Mouse (Mus musculus) midbrain, embryonic 12.5 days (tissue): ENCODE data around the gene Phf7. TPM values are rescaled to one million over a fixed set of nuclear protein-coding genes. Genes with fewer than 3 reads are reported as not detected.
A peak's percentile ranks its signal among the peaks of the same experiment; 100 is the strongest.

Source experiments
- ATAC-seq: fragments of 200-750 bp; cut with Nextera tagmentation; 2 replicates; pipeline ENCODE4 v1.8.0; 2017; ENCODE audit warnings: low read depth, moderate TSS enrichment, moderate library complexity; ENCODE audit not compliant: low FRiP score
- H3K27ac ChIP-seq: fragments of 300-500 bp; sonication (generic); replicated peaks from 2 replicates; pipeline ENCODE4 v1.5.1; 2016; ENCODE audit warnings: mild to moderate bottlenecking
- H3K27me3 ChIP-seq: fragments of 300-500 bp; sonication (generic); 2 replicates; pipeline ENCODE4 v1.6.1; 2016; ENCODE audit warnings: mild to moderate bottlenecking
- H3K36me3 ChIP-seq: fragments of 300-500 bp; sonication (generic); 2 replicates; pipeline ENCODE4 v1.6.1; 2016
- H3K4me1 ChIP-seq: fragments of 300-500 bp; sonication (generic); 2 replicates; pipeline ENCODE4 v1.6.1; 2016
- H3K4me2 ChIP-seq: fragments of 300-500 bp; sonication (generic); replicated peaks from 2 replicates; pipeline ENCODE4 v1.6.1; 2016; ENCODE audit warnings: mild to moderate bottlenecking, moderate library complexity
- H3K4me3 ChIP-seq: fragments of 300-500 bp; sonication (generic); 2 replicates; pipeline ENCODE4 v1.5.1; 2016; ENCODE audit warnings: mild to moderate bottlenecking
- H3K9ac ChIP-seq: fragments of 300-500 bp; sonication (generic); replicated peaks from 2 replicates; pipeline ENCODE4 v1.6.1; 2016; ENCODE audit warnings: mild to moderate bottlenecking, moderate library complexity
- H3K9me3 ChIP-seq: fragments of 300-500 bp; sonication (generic); 2 replicates; pipeline ENCODE4 v1.6.1; 2016; ENCODE audit warnings: mild to moderate bottlenecking
- WGBS: fragments of 180-500 bp; shearing (Covaris S2); methylation state at CpG from one replicate; pipeline ENCODE4 v1.1.7; 2016; 5-methylcytosine and 5-hydroxymethylcytosine counted together
- polyA plus RNA-seq: library from polyadenylated mRNA; unstranded; fragments of >200 nt; fragmentation: Nextera tagmentation; extraction: Ambion mirVana; gene quantifications from 2 replicates; pipeline ENCODE4 v1.2.1, GENCODE M21; 2016

The Phf7 gene
- polyA plus RNA-seq, 1 experiment from 2014 or later, result 12.0 TPM

DNA sequence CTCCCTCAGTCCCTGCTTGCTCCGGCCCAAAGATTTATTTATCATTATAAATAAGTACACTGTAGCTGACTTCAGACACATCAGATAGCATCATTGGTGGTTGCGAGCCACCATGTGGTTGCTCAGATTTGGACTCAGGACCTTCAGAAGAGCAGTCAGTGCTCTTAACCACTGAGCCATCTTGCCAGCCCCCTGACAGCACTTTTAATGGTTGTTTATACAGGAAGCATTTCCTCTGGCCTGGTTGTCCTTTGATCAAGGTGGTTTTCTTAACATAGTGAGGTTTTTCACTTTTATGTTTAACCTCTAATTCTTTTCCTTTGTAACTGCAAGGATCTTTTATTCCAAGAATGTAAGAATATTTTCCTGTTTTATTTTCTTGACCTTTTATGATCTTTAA, 56.7 kb downstream of the Phf7 start:
- H3K27ac ChIP-seq, result no peak overlapping the region
- H3K36me3 ChIP-seq, result peaks cover 75% of the 10 kb centered on the region
- H3K27me3 ChIP-seq, result no peaks in the 10 kb centered on the region
- no peaks in the 10 kb centered on the region for H3K9me3 ChIP-seq
- H3K4me3 ChIP-seq, result no peak overlapping the region
- peaks cover 9% of the 10 kb centered on the region; the same call in 1 of the 2 replicates for H3K4me1 ChIP-seq
- H3K4me2 ChIP-seq, result no peak overlapping the region
- WGBS, result 96% methylated on average over 2 of the region's 2 CpGs
- H3K9ac ChIP-seq, result no peak overlapping the region
- ATAC-seq, result no peak

DNA sequence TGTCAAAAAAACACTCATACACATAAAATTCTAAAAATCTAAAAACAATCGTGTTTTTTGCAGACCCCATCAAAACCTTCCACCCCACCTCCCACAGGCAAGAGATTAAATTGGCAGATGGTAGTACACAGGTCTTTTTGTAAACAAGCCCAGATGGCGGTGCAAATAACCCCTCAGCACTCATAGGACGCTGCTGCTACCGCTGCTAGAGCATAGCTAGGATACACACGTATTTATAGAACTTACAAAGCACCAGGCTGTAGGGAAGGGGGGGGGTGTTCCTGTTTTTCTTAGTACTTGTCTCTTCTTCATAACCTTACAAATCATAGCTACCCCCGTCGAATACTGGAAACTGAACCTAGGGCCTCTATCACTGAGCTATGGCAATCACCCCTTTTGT, 57.3 kb downstream of the Phf7 start:
- peaks cover 15% of the 10 kb centered on the region; the same call in 1 of the 2 replicates for H3K4me1 ChIP-seq
- ATAC-seq, result no peak
- H3K27me3 ChIP-seq, result no peaks in the 10 kb centered on the region
- H3K27ac ChIP-seq, result no peak overlapping the region
- no peak overlapping the region for H3K9ac ChIP-seq
- no peak overlapping the region for H3K4me3 ChIP-seq
- H3K4me2 ChIP-seq, result no peak overlapping the region
- WGBS, result 87% methylated on average over 7 of the region's 7 CpGs
- peaks cover 75% of the 10 kb centered on the region for H3K36me3 ChIP-seq
- no peaks in the 10 kb centered on the region for H3K9me3 ChIP-seq

DNA sequence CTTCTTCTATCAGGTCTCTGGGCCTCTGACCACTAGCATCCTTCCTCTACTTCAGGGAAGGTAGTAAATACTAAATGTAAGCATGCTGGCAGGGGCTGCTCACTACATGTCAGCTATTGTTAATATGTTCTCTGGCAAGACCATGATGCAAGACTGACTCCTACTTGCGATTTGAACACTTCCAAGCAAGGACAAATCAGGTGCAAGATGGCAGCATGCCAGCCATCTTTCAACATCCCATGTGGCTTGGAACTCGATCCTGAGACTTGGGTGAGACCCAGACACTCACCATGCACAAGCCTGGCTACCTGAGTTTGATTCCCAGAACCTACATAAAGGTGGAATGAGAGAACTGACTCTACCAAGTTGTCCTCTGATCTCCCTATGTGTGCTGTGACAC, 59.2 kb downstream of the Phf7 start:
- H3K9me3 ChIP-seq, result no peaks in the 10 kb centered on the region
- H3K36me3 ChIP-seq, result peaks cover 86% of the 10 kb centered on the region
- peaks cover 12% of the 10 kb centered on the region; the same call in 1 of the 2 replicates for H3K4me1 ChIP-seq
- H3K9ac ChIP-seq, result no peak overlapping the region
- ATAC-seq, result no peak
- no peak overlapping the region for H3K27ac ChIP-seq
- H3K27me3 ChIP-seq, result no peaks in the 10 kb centered on the region
- H3K4me2 ChIP-seq, result no peak overlapping the region
- no peak overlapping the region for H3K4me3 ChIP-seq
- WGBS, result 93% methylated on average over 2 of the region's 2 CpGs

DNA sequence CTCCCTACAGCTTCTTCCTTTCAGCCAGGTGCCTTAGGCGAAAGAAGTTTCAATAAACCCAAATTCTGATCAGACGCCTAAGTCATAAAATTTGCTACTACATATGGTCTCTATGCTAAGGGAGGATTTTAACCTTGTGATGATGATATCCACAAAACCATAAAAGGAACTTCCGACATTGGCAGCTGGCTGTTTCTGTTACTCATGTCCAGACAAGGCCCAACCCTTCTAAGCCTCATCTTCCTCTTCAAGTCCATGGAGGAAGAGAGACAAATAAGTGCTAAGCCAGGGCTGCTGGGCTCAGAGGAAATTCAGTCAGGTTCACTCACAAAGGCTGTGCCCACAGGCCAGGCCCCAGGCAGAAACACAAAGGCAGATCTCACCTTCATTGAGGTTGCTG, 61.8 kb downstream of the Phf7 start:
- H3K9me3 ChIP-seq, result no peaks in the 10 kb centered on the region
- H3K4me3 ChIP-seq, result no peak overlapping the region
- WGBS, result 87% methylated on average over 3 of the region's 3 CpGs
- H3K4me2 ChIP-seq, result no peak overlapping the region
- no peak for ATAC-seq
- no peaks in the 10 kb centered on the region for H3K27me3 ChIP-seq
- H3K4me1 ChIP-seq, result peaks cover 12% of the 10 kb centered on the region; the same call in 1 of the 2 replicates
- H3K27ac ChIP-seq, result peak overlapping the region; percentile 36
- H3K36me3 ChIP-seq, result peaks cover 98% of the 10 kb centered on the region
- H3K9ac ChIP-seq, result no peak overlapping the region

DNA sequence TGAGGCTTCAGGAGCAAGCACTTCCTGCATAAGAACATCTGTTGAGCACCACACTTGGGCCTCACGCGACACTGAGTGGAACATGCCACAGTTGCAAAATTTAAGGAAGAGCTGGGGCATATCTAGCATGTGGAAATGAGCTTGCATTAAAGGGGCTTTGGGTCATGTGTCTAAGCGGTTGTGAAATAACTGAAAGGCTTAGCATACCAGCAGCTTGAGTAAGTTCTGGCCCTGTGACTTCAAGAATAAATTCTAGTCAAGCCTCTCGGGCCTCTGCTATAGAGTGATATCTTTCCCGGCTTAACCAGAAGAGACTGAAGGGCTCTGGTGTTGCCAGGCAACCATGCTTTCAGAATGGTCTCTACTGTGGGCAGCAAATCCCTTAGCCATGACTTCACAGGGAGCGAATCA, 62.3 kb downstream of the Phf7 start:
- peak overlapping the region; percentile 36 for H3K27ac ChIP-seq
- H3K27me3 ChIP-seq, result no peaks in the 10 kb centered on the region
- ATAC-seq, result peak; percentile 81
- 47% methylated on average over 6 of the region's 6 CpGs for WGBS
- peaks cover 12% of the 10 kb centered on the region; the same call in 1 of the 2 replicates for H3K4me1 ChIP-seq
- no peak overlapping the region for H3K9ac ChIP-seq
- no peak overlapping the region for H3K4me2 ChIP-seq
- H3K36me3 ChIP-seq, result peaks cover 98% of the 10 kb centered on the region
- no peaks in the 10 kb centered on the region for H3K9me3 ChIP-seq
- H3K4me3 ChIP-seq, result no peak overlapping the region

Other genes starting within 250 kb of the Phf7 start
- gene Glt8d1, start 249.9 kb downstream of the Phf7 start, polyA plus RNA-seq, result 67.9 and 69.0 TPM in 2 replicates
- gene Spcs1, start 249.6 kb downstream of the Phf7 start, polyA plus RNA-seq, result 277 and 281 TPM in 2 replicates
- 214 and 226 TPM in 2 replicates for gene Pbrm1, start 232.2 kb downstream of the Phf7 start, polyA plus RNA-seq
- gene Gnl3, start 232.2 kb downstream of the Phf7 start, polyA plus RNA-seq, result 79.5 and 80.7 TPM in 2 replicates
- 61.1 and 62.3 TPM in 2 replicates for gene Smim4, start 122.4 kb downstream of the Phf7 start, polyA plus RNA-seq
- gene Nt5dc2, start 120.3 kb downstream of the Phf7 start, polyA plus RNA-seq, result 446 and 464 TPM in 2 replicates
- 39.7 and 40.3 TPM in 2 replicates for gene Stab1, start 82.7 kb downstream of the Phf7 start, polyA plus RNA-seq
- 1.9 and 3.0 TPM in 2 replicates for gene Tnnc1, start 43.0 kb downstream of the Phf7 start, polyA plus RNA-seq
- 463 and 480 TPM in 2 replicates for gene Nisch, start 34.4 kb downstream of the Phf7 start, polyA plus RNA-seq
- 0.69 and 1.1 TPM in 2 replicates for gene Sema3g, start 33.5 kb downstream of the Phf7 start, polyA plus RNA-seq
- 124 and 127 TPM in 2 replicates for gene Bap1, start 133 bp upstream of the Phf7 start, polyA plus RNA-seq
- gene Dnah1, start 72.6 kb upstream of the Phf7 start, polyA plus RNA-seq, result 6.0 and 6.4 TPM in 2 replicates
- 51.4 and 55.8 TPM in 2 replicates for gene Capn7, start 85.3 kb upstream of the Phf7 start, polyA plus RNA-seq
- gene Sh3bp5, start 184.8 kb upstream of the Phf7 start, polyA plus RNA-seq, result 43.3 and 46.8 TPM in 2 replicates
- 19.7 and 20.3 TPM in 2 replicates for gene Eaf1, start 243.1 kb upstream of the Phf7 start, polyA plus RNA-seq
- gene Mettl6, start 243.7 kb upstream of the Phf7 start, polyA plus RNA-seq, result 70.1 and 72.3 TPM in 2 replicates